Mouse (Mus musculus) left cerebral cortex, postnatal 10 days (tissue): Measurements from ENCODE around the gene Tmem189. TPM values are rescaled to one million over a fixed set of nuclear protein-coding genes. Genes with fewer than 3 reads are reported as not detected.
"Not testable (repeated sequence)": the region's sequence is repeated elsewhere in the genome, so short reads cannot be mapped to it uniquely, and the experiment has no call there.

Source experiments
- DNase-seq, 2 experiments: peaks; one replicate each; pipeline ENCODE4 v3.0.0; 2021 to 2022; ENCODE audit warnings: low spot score in 2 of 2, mixed read lengths in 1 of 2; ENCODE audit errors: extremely low spot score in 1 of 2
- intact Hi-C: fragments of 180-260 bp; cut with DNase I; formaldehyde crosslinking; loops from one replicate; pipeline ENCODE4 v1.15.1; 2025
- total RNA-seq, 2 experiments: library from RNA; stranded (reverse); gene quantifications; 2 replicates each; pipeline ENCODE4 v1.2.3; 2021

The Tmem189 gene
- total RNA-seq, 2 experiments from 2014 or later = 48.4 to 50.2 TPM

GRCm38 (mm10) chr2:167633537-167633872, 56.1 kb downstream of the Tmem189 start:
- intact Hi-C loops = no loop called here
- DNase-seq = no peak

GRCm38 (mm10) chr2:167632731-167633536, 56.7 kb downstream of the Tmem189 start:
- no peak for DNase-seq
- intact Hi-C loops = no loop called here

GRCm38 (mm10) chr2:167631591-167632448, 57.8 kb downstream of the Tmem189 start, which contains the start of gene Ube2v1:
TSS of gene Ube2v1 (minus strand) at chr2:167632095.
- intact Hi-C loops = no loop called here
- DNase-seq = peak; percentile 94 to 97

GRCm38 (mm10) chr2:167631181-167631590, 58.4 kb downstream of the Tmem189 start:
- peak in 1 of 2 experiments; percentile 63 for DNase-seq
- intact Hi-C loops = no loop called here

GRCm38 (mm10) chr2:167630421-167630820, 59.2 kb downstream of the Tmem189 start:
- intact Hi-C loops = no loop called here

GRCm38 (mm10) chr2:167629665-167630209, 59.9 kb downstream of the Tmem189 start:
- DNase-seq = no peak
- intact Hi-C loops = no loop called here

More at GRCm38 (mm10) chr2:167630421-167630820, 59.2 kb downstream of the Tmem189 start:
- DNase-seq = no peak

GRCm38 (mm10) chr2:167628872-167629271, 60.8 kb downstream of the Tmem189 start:
- intact Hi-C loops = no loop called here
- DNase-seq = peak in 1 of 2 experiments; percentile 69

- intact Hi-C loops = no loop called here
These were observed 62.6 kb downstream of the Tmem189 start for GRCm38 (mm10) chr2:167627019-167627418.

GRCm38 (mm10) chr2:167625670-167626069, 64.0 kb downstream of the Tmem189 start:
- DNase-seq = no peak
- intact Hi-C loops = no loop called here

More at GRCm38 (mm10) chr2:167627019-167627418, 62.6 kb downstream of the Tmem189 start:
- DNase-seq = no peak

GRCm38 (mm10) chr2:167624368-167625075, 65.1 kb downstream of the Tmem189 start:
- intact Hi-C loops = no loop called here
- DNase-seq = peak in 1 of 2 experiments; percentile 20

- intact Hi-C loops = no loop called here
- no peak for DNase-seq
These were observed 66.7 kb downstream of the Tmem189 start for GRCm38 (mm10) chr2:167622965-167623364.

- intact Hi-C loops = no loop called here
- no peak for DNase-seq
These were observed 67.3 kb downstream of the Tmem189 start for GRCm38 (mm10) chr2:167622352-167622751.

- intact Hi-C loops = no loop called here
These were observed 68.2 kb downstream of the Tmem189 start for GRCm38 (mm10) chr2:167621255-167622087.

GRCm38 (mm10) chr2:167617472-167617871, 72.2 kb downstream of the Tmem189 start:
- intact Hi-C loops = no loop called here
- DNase-seq = no peak

More at GRCm38 (mm10) chr2:167621255-167622087, 68.2 kb downstream of the Tmem189 start:
- DNase-seq = no peak

GRCm38 (mm10) chr2:167617034-167617433, 72.6 kb downstream of the Tmem189 start:
- intact Hi-C loops = no loop called here
- DNase-seq = no peak

GRCm38 (mm10) chr2:167613335-167613734, 76.3 kb downstream of the Tmem189 start:
- intact Hi-C loops = not testable (repeated sequence)
- DNase-seq = peak in 1 of 2 experiments; percentile 27

GRCm38 (mm10) chr2:167612122-167612521, 77.5 kb downstream of the Tmem189 start:
- intact Hi-C loops = no loop called here
- peak in 1 of 2 experiments; percentile 23 for DNase-seq

GRCm38 (mm10) chr2:167611287-167611686, 78.3 kb downstream of the Tmem189 start:
- no peak for DNase-seq

More at GRCm38 (mm10) chr2:167611287-167611686, 78.3 kb downstream of the Tmem189 start:
- intact Hi-C loops = no loop called here
